Mouse (Mus musculus) kidney, postnatal 4 days (tissue): ENCODE results near the gene 6030468B19Rik.
"Not testable (repeated sequence)": the region's sequence is repeated elsewhere in the genome, so short reads cannot be mapped to it uniquely, and the experiment has no call there.

Experiments used
- DNase-seq, 2 experiments: peaks; one replicate each; pipeline ENCODE4 v3.0.0; 2021; ENCODE audit warnings: mixed read lengths in 2 of 2

The 6030468B19Rik gene

GRCm38 (mm10) chr11:117809407-117810311 lies 12.2 kb downstream of the 6030468B19Rik start, which contains the start of the genes Gm20708 and Syngr2:
Gene Gm20708, plus strand, starts transcription at chr11:117809668.
Gene Syngr2, plus strand, starts transcription at chr11:117809668.
- peak; percentile 83 to 89 for DNase-seq

- DNase-seq, result peak; percentile 93 to 96
Measured at GRCm38 (mm10) chr11:117810401-117811046, 13.1 kb downstream of the 6030468B19Rik start.

- DNase-seq, result no peak
Measured at GRCm38 (mm10) chr11:117813867-117814266, 16.4 kb downstream of the 6030468B19Rik start.

GRCm38 (mm10) chr11:117814704-117815366 lies 17.4 kb downstream of the 6030468B19Rik start:
- no peak for DNase-seq

- DNase-seq, result not testable (repeated sequence)
Measured at GRCm38 (mm10) chr11:117815850-117816249, 18.4 kb downstream of the 6030468B19Rik start.

- no peak for DNase-seq
Measured at GRCm38 (mm10) chr11:117816389-117816996, 19.0 kb downstream of the 6030468B19Rik start.

- DNase-seq, result no peak
Measured at GRCm38 (mm10) chr11:117819095-117819494, 21.6 kb downstream of the 6030468B19Rik start.

GRCm38 (mm10) chr11:117820173-117820572 lies 22.7 kb downstream of the 6030468B19Rik start:
- DNase-seq, result no peak

- DNase-seq, result no peak
Measured at GRCm38 (mm10) chr11:117821868-117822267, 24.4 kb downstream of the 6030468B19Rik start.

- peak; percentile 57 to 69 for DNase-seq
Measured at GRCm38 (mm10) chr11:117822728-117823241, 25.3 kb downstream of the 6030468B19Rik start.

- DNase-seq, result no peak
Measured at GRCm38 (mm10) chr11:117823411-117823810, 26.0 kb downstream of the 6030468B19Rik start.

GRCm38 (mm10) chr11:117824060-117824969 lies 26.9 kb downstream of the 6030468B19Rik start:
- peak; percentile 87 to 91 for DNase-seq

GRCm38 (mm10) chr11:117825333-117826101 lies 28.1 kb downstream of the 6030468B19Rik start, which contains the start of the genes Afmid and Tk1:
Gene Afmid, plus strand, starts transcription at chr11:117825924.
Gene Tk1, minus strand, starts transcription at chr11:117826092.
- DNase-seq, result peak; percentile 85 to 91

GRCm38 (mm10) chr11:117826164-117826563 lies 28.7 kb downstream of the 6030468B19Rik start:
- no peak for DNase-seq

- no peak for DNase-seq
Measured at GRCm38 (mm10) chr11:117826916-117827315, 29.5 kb downstream of the 6030468B19Rik start.

GRCm38 (mm10) chr11:117827386-117827785 lies 29.9 kb downstream of the 6030468B19Rik start:
- DNase-seq, result no peak

GRCm38 (mm10) chr11:117828149-117828887 lies 30.9 kb downstream of the 6030468B19Rik start:
- peak; percentile 60 to 76 for DNase-seq

- DNase-seq, result peak; percentile 50 to 66
Measured at GRCm38 (mm10) chr11:117828888-117829604, 31.6 kb downstream of the 6030468B19Rik start.
